9 mouse cellular contexts compared by ENCODE assay signal in the genomic region with DNA sequence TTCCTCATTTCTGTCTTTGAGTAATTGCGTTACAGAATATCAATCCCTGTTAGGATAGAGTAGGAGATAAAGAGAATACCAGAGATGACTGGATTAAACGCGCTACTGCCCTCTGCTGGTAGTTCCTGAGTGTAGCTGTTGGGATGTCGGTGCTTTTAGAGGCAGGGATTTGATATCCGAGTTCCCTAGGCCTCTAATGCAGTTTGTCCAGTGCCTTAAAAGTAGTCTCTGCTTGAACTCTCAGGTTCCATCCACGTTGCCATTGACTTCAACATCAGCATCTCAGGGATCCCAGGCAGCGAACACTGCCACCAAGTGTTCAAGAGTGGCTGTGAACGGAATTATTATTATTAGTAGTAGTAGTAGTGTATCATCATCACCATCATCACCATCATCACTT. TPM values are rescaled to one million over a fixed set of nuclear protein-coding genes. Genes with fewer than 3 reads are reported as not detected.
A peak's percentile ranks its signal among the peaks of the same experiment; 100 is the strongest.
DNase-seq lines count a peak whose midpoint lies in the region; ATAC-seq and TF ChIP-seq lines count a peak whose summit lies in the region.
"Had no signal": no experiment of that assay in that cellular context is flagged by ENCODE, and none has a peak within 500 bp of the region (broad histone marks: within the 10 kb centered on the region; RNA-seq: fewer than 3 reads in every experiment).

No protein-coding gene starts in this region.

- H3K36me3 ChIP-seq in kidney, embryonic 16.5 days (ENCODE audit: insufficient read depth, low read length) = no peaks in the 10 kb centered on the region
- H3K36me3 ChIP-seq in limb, embryonic 14.5 days (ENCODE audit: control insufficient read depth, insufficient read depth, low read length) = no peaks in the 10 kb centered on the region
- no peaks in the 10 kb centered on the region for H3K36me3 ChIP-seq in stomach, postnatal 0 days (ENCODE audit: control insufficient read depth, insufficient read depth, low read length)
- H3K36me3 ChIP-seq: embryonic facial prominence, embryonic 13.5 days had no signal

- TF ChIP-seq EP300 in stomach, postnatal 0 days (optimal IDR thresholded peaks at IDR 0.05) = no peak

- no peak overlapping the region for H3K4me2 ChIP-seq in kidney, embryonic 16.5 days (replicated peaks; ENCODE audit: low read depth, low read length)
- no peak overlapping the region for H3K4me2 ChIP-seq in limb, embryonic 14.5 days (replicated peaks; ENCODE audit: low read depth, low read length, severe bottlenecking)
- no peak overlapping the region for H3K4me2 ChIP-seq in stomach, postnatal 0 days (replicated peaks; ENCODE audit: low read depth)
- H3K4me2 ChIP-seq: embryonic facial prominence, embryonic 13.5 days had no signal

- ATAC-seq in kidney, embryonic 16.5 days (ENCODE audit: low FRiP score, low TSS enrichment) = no peak
- ATAC-seq in limb, embryonic 14.5 days (ENCODE audit: low FRiP score, low read depth) = peak; percentile 63
- 0 out of 2 replicates have a peak, but pooled peaks have one; percentile 45 for ATAC-seq in stomach, postnatal 0 days (ENCODE audit: low FRiP score, low TSS enrichment)

- TF ChIP-seq CTCF in stomach, postnatal 0 days (IDR thresholded peaks at IDR 0.05; ENCODE audit: low read depth) = peak; percentile 82

- H3K4me1 ChIP-seq in kidney, embryonic 16.5 days (ENCODE audit: insufficient read depth, low read length) = no peaks in the 10 kb centered on the region
- H3K4me1 ChIP-seq in limb, embryonic 14.5 days (ENCODE audit: control insufficient read depth, insufficient read depth, low read length) = no peaks in the 10 kb centered on the region
- H3K4me1 ChIP-seq in stomach, postnatal 0 days (replicated peaks; ENCODE audit: control insufficient read depth, insufficient read depth) = no peaks in the 10 kb centered on the region
- H3K4me1 ChIP-seq: embryonic facial prominence, embryonic 13.5 days had no signal

- TF ChIP-seq POLR2A in limb, embryonic 14.5 days (IDR thresholded peaks at IDR 0.05; ENCODE audit: borderline replicate concordance, extremely low read depth, insufficient read depth, insufficient read length) = no peak

- H3K4me3 ChIP-seq in kidney, embryonic 16.5 days (ENCODE audit: low read length) = no peak overlapping the region
- no peak overlapping the region for H3K4me3 ChIP-seq in limb, embryonic 14.5 days (replicated peaks; ENCODE audit: low read length)
- H3K4me3 ChIP-seq in stomach, postnatal 0 days (ENCODE audit: low read depth, low read length) = no peak overlapping the region
- H3K4me3 ChIP-seq: embryonic facial prominence, embryonic 13.5 days had no signal

- H3K27ac ChIP-seq in kidney, embryonic 16.5 days (ENCODE audit: low read length) = no peak overlapping the region
- H3K27ac ChIP-seq in limb, embryonic 14.5 days (replicated peaks; ENCODE audit: low read depth, low read length) = no peak overlapping the region
- no peak overlapping the region for H3K27ac ChIP-seq in stomach, postnatal 0 days (replicated peaks)
- H3K27ac ChIP-seq: embryonic facial prominence, embryonic 13.5 days had no signal

- H3K9me3 ChIP-seq in kidney, embryonic 16.5 days (ENCODE audit: low read length) = 0 out of 2 replicates have a peak, but pooled peaks cover under 1% of the 10 kb centered on the region
- no peaks in the 10 kb centered on the region for H3K9me3 ChIP-seq in limb, embryonic 14.5 days (ENCODE audit: control insufficient read depth, low read length)
- H3K9me3 ChIP-seq in stomach, postnatal 0 days (ENCODE audit: control insufficient read depth, low read length) = no peaks in the 10 kb centered on the region
- H3K9me3 ChIP-seq: embryonic facial prominence, embryonic 13.5 days had no signal

- peak; percentile 55 for DNase-seq in kidney, adult 11 months
- DNase-seq in cerebellum, adult 11-12 months = peak; percentile 36
- DNase-seq in forelimb bud, embryonic 11.5 days (ENCODE audit: low read depth, low spot score) = peak; percentile 77
- peak; percentile 80 for DNase-seq in kidney, adult 9 months
- DNase-seq in limb, embryonic 14.5 days (ENCODE audit: low spot score) = peak; percentile 88
- peak; percentile 57 for DNase-seq in naive thymus-derived CD4-positive, alpha-beta T cell, adult 2 months (ENCODE audit: low read depth)
- DNase-seq in stomach, postnatal 0 days (ENCODE audit: low spot score) = peak; percentile 70

- H3K27me3 ChIP-seq in kidney, embryonic 16.5 days (ENCODE audit: insufficient read depth, low read length) = no peaks in the 10 kb centered on the region
- H3K27me3 ChIP-seq in limb, embryonic 14.5 days (ENCODE audit: control insufficient read depth, insufficient read depth, low read length) = no peaks in the 10 kb centered on the region
- H3K27me3 ChIP-seq in stomach, postnatal 0 days (ENCODE audit: control insufficient read depth, insufficient read depth, low read length) = no peaks in the 10 kb centered on the region
- H3K27me3 ChIP-seq: embryonic facial prominence, embryonic 13.5 days had no signal

- WGBS in kidney, embryonic 16.5 days = 23% methylated on average over 8 of the region's 8 CpGs
- 19% methylated on average over 8 of the region's 8 CpGs for WGBS in limb, embryonic 14.5 days
- WGBS in stomach, postnatal 0 days = 18% methylated on average over 8 of the region's 8 CpGs

- H3K9ac ChIP-seq in kidney, embryonic 16.5 days (replicated peaks; ENCODE audit: low read length) = no peak overlapping the region
- H3K9ac ChIP-seq in limb, embryonic 14.5 days (ENCODE audit: low read depth, low read length, severe bottlenecking) = no peak overlapping the region
- no peak overlapping the region for H3K9ac ChIP-seq in stomach, postnatal 0 days (ENCODE audit: low read length)
- H3K9ac ChIP-seq: embryonic facial prominence, embryonic 13.5 days had no signal

RNA-seq across cellular contexts. Expression of a gene that starts 20.1 kb away (rescaled TPM):
- not detected in 2 replicates for polyA plus RNA-seq in kidney, embryonic 16.5 days (2015; fragmentation: Nextera tagmentation; extraction: Ambion mirVana)
- polyA plus RNA-seq in limb, embryonic 14.5 days (2012; rRNA removed) = not detected in 2 replicates
- polyA plus RNA-seq in limb, embryonic 14.5 days (2014; fragmentation: Nextera tagmentation; extraction: Ambion mirVana) = not detected in 2 replicates
- polyA plus RNA-seq in stomach, postnatal 0 days (2015; fragmentation: Nextera tagmentation; extraction: Ambion mirVana) = 0.08 and 0.13 TPM in 2 replicates
- polyA plus RNA-seq: embryonic facial prominence, embryonic 13.5 days had no signal

RNA-seq across cellular contexts. Expression of a gene that starts 29.9 kb away (rescaled TPM):
- 0.45 and 0.75 TPM in 2 replicates for polyA plus RNA-seq in kidney, embryonic 16.5 days (2015; fragmentation: Nextera tagmentation; extraction: Ambion mirVana)
- polyA plus RNA-seq in limb, embryonic 14.5 days (2012; rRNA removed) = 0.78 and 0.81 TPM in 2 replicates
- polyA plus RNA-seq in limb, embryonic 14.5 days (2014; fragmentation: Nextera tagmentation; extraction: Ambion mirVana) = 0.23 and 0.40 TPM in 2 replicates
- 0.01 TPM in 1 of 2 replicates, not detected in the other for polyA plus RNA-seq in stomach, postnatal 0 days (2015; fragmentation: Nextera tagmentation; extraction: Ambion mirVana)

RNA-seq across cellular contexts. Expression of a gene that starts 34.4 kb away (rescaled TPM):
- polyA plus RNA-seq in kidney, embryonic 16.5 days (2015; fragmentation: Nextera tagmentation; extraction: Ambion mirVana) = 713 and 717 TPM in 2 replicates
- 162 and 174 TPM in 2 replicates for polyA plus RNA-seq in limb, embryonic 14.5 days (2012; rRNA removed)
- 598 and 677 TPM in 2 replicates for polyA plus RNA-seq in limb, embryonic 14.5 days (2014; fragmentation: Nextera tagmentation; extraction: Ambion mirVana)
- polyA plus RNA-seq in stomach, postnatal 0 days (2015; fragmentation: Nextera tagmentation; extraction: Ambion mirVana) = 814 and 865 TPM in 2 replicates

Comparison
In these comparisons a context has a peak if more than half of its experiments do, and no peak if none do; other contexts are left out.
1. DNase-seq: peak in every context shown above with its lines; median percentile 88 in limb, embryonic 14.5 days; 80 in kidney, adult 9 months; 77 in forelimb bud, embryonic 11.5 days; 70 in stomach, postnatal 0 days; 57 in naive thymus-derived CD4-positive, alpha-beta T cell, adult 2 months; 55 in kidney, adult 11 months; 36 in cerebellum, adult 11-12 months.